Mouse (Mus musculus) left cerebral cortex, postnatal 4 days (tissue): ENCODE measurements around the gene Ano3. TPM values are rescaled to one million over a fixed set of nuclear protein-coding genes. Genes with fewer than 3 reads are reported as not detected.

Source experiments
- total RNA-seq, 2 experiments: library from RNA; stranded (reverse); gene quantifications; 2 replicates each; pipeline ENCODE4 v1.2.3; 2021

Gene Ano3
- total RNA-seq, 2 experiments from 2014 or later: 6.4 to 7.0 TPM

Other genes starting within 250 kb of the Ano3 start
- gene Muc15, start 229.6 kb downstream of the Ano3 start, total RNA-seq: under 1 TPM in 1 of 2 experiments, not detected in 1; 0.18 TPM
- gene Gm13941, start 155.1 kb upstream of the Ano3 start, total RNA-seq: not detected
- gene Gm15130, start 202.0 kb upstream of the Ano3 start, total RNA-seq: not detected